Mouse (Mus musculus): ENCODE data around the gene Dhx32.
"Not testable (repeated sequence)": the region's sequence is repeated elsewhere in the genome, so short reads cannot be mapped to it uniquely, and the experiment has no call there.

The Dhx32 gene

DNA sequence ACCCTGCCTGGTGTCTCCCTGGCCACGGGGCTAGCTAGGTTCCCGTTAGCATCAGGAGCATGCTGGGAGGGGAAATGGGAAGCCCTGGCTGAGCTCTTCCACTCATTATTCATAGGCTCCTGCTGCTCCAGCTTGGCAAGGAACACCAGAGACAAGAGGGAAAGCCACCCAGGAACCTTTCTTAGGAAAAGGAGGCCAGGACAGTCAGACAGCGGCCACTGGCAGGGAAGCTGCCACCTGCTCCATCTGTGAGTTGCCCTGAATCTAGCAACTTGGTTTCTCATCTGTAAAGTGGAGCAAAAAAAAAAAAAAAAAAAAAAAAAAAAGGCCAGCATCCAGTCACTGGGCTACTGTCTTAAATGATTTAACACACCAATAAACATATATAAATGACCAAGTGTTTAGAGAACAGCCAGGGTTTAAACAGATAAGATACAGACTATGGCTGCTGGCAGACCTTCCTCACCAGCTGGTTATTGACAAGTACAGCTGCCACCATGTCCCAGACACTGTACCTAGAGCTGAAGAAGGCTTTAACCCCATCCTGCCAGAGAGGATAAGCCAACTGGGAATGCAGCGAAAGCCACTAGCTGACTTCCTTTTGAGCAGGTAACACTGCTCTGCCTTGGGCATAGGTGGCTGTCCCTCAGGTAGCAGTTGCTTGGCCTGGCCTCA is 50.4 kb downstream of the Dhx32 start:
- in situ Hi-C loops (cut with MboI, MseI), result no loop called here

DNA sequence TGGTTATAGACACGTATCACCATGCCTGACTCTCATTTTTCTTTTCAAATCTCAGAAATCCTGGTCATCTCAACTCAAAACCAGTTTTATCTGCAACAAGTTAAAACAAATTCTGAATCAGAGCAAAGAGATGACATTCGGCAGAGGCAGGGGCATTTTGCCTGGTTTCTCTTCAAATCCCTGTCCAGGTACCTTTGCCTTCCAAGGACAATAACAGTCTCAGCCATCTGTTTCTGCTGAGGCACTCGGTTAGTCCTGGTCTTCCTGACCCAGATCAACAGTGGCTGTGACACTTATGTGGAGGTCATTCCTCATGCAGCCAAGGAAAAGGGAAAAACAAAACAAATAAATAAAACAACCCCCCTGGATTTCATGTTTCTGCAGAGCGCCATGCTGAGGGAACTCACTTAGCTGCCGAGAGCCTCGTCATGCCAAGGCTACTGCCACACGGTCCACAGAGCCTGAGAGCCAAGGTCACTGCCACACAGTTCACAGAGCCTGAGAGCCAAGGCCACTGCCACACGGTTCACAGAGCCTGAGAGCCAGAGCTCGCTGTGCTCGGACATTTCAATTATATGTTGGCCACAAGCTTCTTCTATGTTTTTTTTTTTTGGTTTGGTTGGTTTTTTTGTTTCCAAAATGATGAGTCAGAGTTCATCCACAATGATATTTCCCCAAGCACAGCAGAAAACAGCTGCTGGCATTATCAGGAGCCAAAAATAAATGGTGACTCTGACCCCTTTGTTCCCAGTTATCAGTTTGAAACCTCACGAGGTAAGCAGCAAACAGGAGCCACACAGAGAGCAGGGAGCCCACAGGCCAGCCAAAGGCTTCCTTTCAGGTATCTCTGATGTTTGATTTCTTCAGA is 52.0 kb downstream of the Dhx32 start:
- in situ Hi-C loops (cut with MboI, MseI), result no loop called here

DNA sequence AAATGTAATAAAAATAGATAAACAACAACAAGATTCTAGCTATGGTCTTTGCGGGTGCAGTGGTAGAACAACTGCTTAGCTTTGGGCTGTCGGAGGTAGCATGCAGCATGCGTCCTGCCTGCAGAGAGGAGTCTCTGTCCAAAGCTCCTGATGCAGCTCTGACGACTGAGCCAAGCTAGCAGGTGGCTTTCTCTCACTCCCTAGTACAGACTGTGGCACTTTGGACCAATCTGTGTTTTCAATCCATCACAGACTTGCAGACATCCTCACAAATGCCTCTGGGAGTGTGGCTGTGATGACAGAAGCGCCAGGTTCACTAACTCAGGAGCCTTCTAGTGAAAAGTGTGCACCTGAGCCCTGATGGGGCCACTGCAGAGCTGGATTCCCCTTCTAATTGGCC is 53.2 kb downstream of the Dhx32 start:
- in situ Hi-C loops (cut with MboI, MseI), result no loop called here

DNA sequence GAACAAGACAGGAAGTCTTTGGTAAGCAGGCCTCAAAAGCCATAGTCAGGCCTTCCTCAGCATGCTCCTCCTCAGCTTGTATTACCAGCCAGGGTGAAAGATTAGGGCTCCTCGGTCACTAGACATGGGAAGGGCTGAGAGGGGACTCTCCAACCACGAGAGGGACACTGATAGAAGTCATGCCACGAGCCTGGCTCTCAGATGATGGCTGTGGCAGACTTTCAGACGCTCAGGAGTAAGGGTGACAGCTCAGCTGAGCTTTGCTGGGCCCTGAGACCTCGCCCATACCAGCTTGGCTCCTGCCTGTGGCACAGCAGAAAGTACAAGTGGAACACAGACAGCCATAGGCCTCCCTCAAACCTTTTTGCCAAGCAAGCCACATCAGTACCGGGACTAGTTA is 55.5 kb downstream of the Dhx32 start:
- in situ Hi-C loops (cut with MboI, MseI), result no loop called here

DNA sequence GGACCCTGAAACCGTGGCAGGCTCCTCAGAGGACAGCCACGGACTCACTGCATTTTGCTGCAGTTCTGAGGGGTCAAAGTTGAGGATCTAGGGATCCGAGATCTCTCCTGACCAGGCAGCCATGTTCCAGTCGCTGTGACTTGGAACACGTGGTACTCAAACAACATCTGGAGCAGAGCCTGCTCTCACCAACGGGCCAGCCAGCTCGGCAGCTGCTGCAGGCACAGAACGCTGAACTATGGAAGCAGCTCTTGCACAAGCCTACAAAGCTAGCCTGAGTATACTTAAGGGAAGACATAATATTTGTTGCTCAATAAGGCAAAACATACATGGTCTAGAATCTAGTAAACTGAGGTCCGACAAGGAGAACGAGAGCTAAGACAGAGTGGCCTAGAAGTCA is 57.0 kb downstream of the Dhx32 start:
- in situ Hi-C loops (cut with MboI, MseI), result no loop called here

DNA sequence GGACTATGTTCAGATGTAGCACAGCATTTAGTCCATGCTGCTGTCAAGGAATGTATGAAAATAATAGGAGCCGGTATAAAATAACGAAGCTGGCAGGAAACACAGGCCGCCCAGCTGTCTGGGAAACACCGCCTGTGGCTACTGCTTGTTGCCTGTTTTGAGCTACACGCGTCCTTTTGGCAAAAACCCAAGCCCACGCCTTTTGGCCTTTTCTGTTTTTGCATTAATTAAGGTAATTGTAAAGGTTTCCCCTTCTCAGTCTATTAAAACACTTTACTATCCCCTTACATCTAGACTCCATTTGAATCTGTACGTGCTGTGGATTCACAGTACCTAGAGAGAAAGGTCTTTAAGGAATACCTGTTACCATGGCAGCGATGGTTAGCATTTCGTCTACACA is 57.7 kb downstream of the Dhx32 start:
- in situ Hi-C loops (cut with MboI, MseI), result no loop called here

DNA sequence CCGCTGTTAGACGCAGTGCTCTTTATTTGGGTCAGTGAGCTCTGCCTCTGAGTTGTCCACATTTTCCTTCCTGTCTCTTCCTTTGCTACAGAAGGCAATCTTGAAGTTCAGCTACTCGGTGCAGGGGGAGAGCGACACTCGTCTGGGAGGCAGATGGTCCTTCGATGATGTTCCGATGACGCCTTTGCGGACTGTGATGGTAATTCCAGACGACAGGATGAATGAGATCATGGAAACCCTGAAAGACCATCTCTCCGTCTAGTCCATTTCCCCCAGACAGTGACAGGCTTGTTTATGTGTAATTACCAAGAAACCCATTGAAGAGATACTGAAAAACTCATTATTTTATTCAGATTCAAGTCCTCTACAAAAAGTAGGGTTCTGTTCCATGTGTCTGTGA is 61.9 kb downstream of the Dhx32 start:
- in situ Hi-C loops (cut with MboI, MseI), result no loop called here

DNA sequence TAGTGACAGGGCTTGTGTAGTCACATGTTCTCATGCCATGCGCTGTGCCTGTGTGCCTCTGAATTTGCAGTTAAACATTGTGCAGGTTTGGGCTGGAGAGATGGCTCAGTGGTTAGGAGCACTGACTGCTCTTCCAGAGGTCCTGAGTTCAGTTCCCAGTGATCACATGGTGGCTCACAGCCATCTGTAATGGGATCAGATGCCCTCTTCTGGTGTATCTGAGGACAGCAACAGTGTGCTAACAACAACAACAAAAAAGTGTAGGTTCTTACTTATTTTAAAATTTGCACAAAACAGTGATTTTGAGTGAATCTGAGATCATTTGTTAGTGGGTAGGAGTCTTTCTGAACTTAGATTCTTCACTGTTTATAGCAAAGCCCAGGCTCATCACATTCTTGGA is 63.9 kb downstream of the Dhx32 start:
- in situ Hi-C loops (cut with MboI, MseI), result no loop called here

DNA sequence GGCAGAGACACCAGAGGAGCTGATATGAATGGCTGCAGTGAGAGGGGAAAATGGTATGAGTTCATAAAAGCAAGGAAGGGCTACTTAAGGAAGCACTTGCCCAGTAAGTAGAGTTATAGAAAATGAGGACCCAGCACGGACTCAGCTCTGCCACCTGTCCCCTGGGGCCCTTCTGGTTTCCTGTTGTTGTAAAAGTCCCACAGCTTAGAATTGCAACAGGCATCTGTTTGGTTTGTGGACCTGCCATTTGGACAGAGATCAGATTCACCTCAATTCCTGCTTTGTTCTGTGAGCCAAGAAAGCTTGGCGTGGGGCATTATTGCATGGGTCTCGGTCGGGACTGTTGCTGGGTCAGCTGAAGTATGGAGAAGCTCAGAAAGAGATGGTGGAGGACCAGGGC is 67.1 kb downstream of the Dhx32 start:
- in situ Hi-C loops (cut with MboI, MseI), result no loop called here

DNA sequence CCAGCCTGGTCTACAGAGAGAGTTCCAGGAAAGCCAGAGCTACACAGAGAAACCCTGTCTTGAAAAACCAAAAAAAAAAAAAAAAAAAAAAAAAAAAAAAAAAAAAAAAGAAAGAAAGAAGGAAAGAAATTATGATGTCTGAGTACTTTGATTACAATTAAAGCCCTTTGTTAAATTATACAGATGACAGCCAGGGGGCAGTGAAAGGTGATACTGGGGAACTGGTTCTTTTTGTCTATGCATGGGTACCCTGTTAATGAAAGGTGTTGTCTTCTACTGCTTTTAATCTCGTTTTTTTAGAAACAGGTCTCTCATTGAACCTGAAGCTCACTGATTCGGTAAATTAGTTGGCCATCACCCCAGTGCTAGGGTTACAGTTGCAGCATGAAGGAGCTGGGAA is 75.2 kb downstream of the Dhx32 start:
- in situ Hi-C loops (cut with MboI, MseI), result loop anchor here (5.0 kb wide), 2 partner anchors 70 kb away; partner anchors contain the start of genes Edrf1 (in 1 of the 2) and Fank1 (in 1 of the 2)

DNA sequence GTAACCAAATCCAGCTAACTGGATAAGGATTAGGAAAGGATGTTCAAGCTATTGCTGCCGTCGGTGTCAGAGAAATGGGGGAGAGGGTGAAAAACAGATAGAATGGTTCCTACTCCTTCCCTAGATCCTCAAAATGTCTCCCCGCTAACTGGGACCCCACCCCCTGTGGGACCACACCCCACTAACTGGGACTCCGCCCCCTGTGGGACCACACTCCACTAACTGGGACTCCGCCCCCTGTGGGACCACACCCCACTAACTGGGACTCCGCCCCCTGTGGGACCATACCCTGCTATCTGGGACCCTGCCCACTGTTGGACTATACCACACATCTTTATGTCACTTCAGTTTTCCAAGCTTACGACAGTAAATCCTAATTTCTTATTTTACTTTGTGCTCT is 78.6 kb downstream of the Dhx32 start:
- in situ Hi-C loops (cut with MboI, MseI), result no loop called here

DNA sequence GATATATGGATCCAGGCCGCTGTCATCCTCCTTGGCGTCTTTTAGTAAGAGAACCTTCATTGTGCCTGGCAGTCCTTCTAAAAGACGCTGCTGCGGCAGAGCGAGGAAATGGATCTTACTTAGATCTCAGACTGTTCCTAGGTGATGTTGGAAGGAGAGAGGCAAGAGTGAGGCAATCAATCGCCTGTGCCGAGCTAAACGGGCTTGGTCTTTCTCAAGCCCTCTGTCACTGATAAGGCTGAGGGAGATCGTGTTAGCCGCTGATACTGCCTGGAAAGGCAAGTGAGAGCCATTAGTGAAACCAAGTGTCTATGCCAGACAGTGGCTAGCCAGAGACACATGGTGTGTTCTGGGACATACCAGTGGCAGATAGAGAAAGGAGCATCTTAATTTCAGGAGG is 80.2 kb downstream of the Dhx32 start:
- in situ Hi-C loops (cut with MboI, MseI), result no loop called here

DNA sequence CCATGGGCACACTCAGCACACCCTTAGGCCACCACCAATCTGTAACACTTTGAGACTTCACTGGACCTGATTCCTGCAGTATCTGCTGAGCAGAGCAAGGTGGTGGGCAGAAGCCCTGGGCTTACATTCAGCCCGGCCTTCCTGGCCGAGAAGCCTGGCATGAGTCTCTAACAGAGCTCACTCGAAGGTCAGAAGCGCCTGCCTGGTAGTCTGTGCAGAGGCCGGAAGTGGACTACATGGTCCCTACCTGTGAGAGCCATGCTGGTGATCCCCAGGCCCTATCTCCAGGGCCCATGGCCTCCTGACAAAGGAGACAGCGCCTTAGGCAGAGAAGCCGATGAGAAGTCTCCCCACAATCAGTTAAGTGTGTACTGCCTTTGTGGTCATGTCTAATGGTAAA is 81.2 kb downstream of the Dhx32 start:
- in situ Hi-C loops (cut with MboI, MseI), result no loop called here

DNA sequence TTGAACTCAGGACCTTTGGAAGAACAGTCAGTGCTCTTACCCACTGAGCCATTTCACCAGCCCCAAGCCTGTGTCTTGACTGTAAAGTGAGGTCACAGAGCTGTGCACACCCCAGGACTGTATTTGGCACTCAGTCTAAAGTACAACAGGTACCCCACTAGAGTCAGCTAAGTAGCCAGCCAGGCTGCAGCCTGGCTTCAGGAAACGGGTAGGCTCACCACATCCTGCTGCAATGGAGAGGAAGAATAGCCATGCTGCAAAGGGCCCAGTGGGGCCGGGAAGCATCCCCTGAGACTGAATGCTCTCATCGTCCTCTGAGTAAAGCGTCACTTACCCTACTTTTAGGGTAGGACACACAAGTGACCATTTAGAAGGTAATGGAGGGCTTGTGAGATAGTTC is 82.6 kb downstream of the Dhx32 start:
- in situ Hi-C loops (cut with MboI, MseI), result no loop called here

DNA sequence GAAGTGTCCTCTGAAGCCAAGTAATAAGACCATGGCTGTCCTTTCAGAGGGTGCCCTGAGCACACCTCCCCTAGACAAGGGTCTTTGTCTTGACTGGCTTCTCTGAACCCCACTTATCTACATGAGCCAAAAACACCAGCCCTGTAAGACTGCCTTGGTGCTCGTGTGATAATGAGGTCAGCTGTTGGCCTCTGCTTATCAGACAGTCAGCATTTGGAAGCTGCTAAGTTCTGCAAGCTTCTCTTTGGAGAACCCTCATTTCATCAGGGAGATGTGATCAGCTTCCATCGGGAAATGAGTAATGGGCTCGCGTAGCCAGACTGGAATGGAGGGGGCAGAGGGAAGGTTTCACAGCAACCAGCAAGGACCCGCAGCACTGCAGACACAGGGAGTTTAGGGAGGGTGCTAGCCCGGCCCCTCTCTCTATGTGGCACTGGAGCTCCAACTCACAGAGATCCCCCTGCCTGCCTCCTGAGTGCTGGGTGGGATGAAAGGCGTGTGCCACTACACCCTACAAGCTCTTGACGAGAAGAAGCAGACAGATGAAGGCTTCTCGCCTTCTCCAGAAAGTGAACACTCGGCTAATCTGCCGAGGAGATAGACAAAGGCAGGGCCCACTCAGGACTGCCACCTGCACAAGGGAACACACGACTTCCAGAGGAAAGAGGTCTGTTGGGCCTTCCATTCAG is 84.4 kb downstream of the Dhx32 start:
- in situ Hi-C loops (cut with MboI, MseI), result no loop called here

DNA sequence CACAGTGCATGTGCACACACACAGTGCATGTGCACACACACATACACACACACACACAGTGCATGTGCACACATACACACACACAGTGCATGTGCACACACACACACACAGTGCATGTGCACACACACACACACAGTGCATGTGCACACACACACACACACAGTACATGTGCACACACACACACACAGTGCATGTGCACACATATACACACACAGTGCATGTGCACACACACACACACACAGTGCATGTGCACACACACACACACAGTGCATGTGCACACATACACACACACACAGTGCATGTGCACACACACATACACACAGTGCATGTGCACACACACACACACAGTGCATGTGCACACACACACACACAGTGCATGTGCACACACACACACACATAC is 96.9 kb downstream of the Dhx32 start:
- in situ Hi-C loops (cut with MboI, MseI), result not testable (repeated sequence)

DNA sequence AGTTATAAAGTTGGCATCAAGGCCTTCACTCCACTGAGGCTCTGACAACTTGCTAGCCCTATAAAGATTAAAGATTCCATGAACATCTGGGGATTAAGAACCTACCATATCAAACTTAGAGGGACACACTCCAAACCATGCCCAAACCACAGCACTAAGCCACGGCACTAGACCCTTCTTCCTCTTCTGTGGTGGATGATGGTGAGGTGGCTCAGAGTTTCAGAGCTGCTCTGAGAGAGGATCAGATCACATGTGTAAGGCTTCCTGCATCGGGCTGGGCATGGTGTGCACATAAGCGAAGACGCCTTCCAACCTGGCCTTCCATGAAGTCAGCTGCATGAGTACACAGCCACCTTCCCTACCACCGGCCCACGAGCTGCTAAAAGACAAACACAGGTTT is 97.8 kb downstream of the Dhx32 start:
- in situ Hi-C loops (cut with MboI, MseI), result no loop called here

DNA sequence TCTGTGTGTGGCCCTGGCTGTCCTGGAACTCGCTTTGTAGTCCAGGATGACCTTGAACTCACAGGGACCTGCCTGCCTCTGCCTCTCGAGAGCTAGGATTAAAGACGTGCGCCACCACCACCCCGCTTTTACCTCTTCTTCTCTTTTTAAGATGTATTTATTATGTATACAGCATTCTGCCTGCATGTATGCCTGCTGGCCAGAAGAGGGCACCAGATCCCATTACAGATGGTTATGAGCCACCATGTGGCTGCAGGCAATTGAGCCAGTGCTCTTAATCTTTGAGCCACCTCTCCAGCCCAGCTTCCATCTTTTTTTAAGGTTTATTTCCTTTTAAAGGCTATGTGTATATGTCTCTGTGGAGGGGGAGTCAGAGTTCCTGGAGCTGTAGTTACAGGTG is 98.4 kb downstream of the Dhx32 start:
- in situ Hi-C loops (cut with MboI, MseI), result no loop called here

DNA sequence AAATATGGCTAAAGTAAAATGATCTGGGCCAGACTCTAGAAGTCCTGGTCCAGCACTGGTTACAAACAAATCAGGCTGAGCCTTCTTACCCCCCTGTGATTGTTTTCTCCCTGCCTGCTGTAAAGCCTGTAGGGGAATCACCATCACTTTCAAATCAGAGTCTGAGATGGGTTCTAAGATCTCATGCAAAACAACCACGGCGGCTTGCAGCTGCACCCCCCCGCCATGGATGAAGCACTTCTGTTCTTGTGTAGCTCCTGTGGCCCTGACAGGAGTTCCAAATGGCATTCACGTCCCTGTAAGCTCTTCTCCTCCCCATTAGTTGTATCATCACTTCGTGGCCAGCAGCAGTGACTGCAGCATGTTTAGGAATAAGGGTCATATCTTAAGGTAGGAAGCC is 98.9 kb downstream of the Dhx32 start:
- in situ Hi-C loops (cut with MboI, MseI), result no loop called here

DNA sequence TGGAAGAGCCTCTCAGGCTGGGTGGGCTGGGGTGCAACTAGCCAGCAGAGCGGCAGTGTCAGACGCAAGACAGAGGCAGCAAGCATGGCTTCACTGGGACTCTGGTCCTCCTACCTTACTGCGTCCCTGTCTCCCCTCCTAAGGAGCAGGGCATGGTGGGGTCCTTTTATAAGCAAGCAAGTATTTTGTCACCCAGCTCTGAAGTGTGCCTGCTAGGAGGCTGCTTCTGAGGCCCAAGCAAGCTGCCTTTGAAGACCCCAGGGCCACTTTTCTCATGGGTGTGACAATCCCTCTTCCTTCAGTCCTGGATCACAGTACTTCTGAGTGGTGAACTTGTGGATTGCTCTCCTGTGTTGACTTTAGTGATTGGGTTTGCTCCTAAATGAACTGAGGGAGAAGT is 102.6 kb downstream of the Dhx32 start, which contains the start of gene Mmp21:
Gene Mmp21 (minus strand): TSS at position 101 of the 400 bp plus-strand sequence.
- in situ Hi-C loops (cut with MboI, MseI), result no loop called here

DNA sequence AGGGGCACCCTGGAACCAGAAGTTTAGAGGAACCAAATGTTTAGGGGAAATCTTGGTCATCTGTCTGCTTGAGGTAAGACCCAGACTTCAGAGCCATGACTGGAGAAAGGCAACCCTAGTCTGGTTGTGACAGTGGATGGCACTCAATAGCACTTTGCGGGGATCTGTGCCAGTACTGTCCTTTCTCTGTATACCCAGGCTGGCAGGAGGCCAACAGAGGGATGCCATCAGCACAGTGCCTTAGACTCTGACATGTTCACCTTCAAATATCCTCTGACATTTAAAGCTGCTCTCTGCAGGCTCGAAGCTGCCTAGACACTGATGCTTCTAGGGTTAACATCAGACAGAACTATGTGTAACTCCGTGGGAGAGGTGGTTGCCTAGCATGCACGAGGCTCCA is 103.1 kb downstream of the Dhx32 start:
- in situ Hi-C loops (cut with MboI, MseI), result no loop called here

DNA sequence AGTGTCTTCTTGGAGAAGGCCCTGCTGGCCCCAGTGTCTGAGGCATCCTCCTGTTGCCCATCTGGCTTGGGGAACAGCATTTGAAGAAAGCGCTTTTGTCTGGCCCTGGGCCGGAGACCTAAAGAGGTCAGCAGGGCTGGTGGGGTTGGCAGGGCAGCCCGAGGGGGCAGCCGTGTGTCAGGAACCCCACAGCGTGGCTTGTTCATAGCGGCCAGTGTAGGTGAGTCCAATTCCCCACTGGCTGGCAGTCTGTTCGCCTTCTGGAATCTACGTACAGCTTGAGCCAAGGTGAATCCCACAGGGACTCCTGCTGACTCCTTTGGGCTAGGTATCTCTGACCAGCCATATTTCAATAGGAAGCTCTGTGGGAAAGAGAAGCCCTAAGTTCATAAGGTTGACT is 103.8 kb downstream of the Dhx32 start:
- in situ Hi-C loops (cut with MboI, MseI), result no loop called here

DNA sequence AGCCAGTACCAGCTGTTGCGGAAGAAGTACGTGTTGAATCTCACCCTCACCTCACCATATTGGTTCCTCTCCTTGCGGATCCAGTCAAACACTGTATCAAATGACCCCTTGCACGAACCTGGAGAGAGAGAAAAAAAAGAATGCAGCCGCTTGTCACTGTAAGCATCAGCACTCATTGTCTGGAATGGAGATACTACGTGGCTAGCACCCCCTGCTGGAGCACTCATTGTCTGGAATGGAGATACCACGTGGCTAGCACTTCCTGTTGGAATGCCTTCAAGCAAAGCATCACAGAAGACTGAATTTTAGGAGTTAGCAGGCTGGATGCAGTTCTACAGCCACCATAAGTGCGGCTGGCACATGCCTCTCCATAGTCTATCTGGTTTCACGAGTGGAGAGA is 106.5 kb downstream of the Dhx32 start:
- in situ Hi-C loops (cut with MboI, MseI), result no loop called here
